Mouse (Mus musculus) hindbrain, embryonic 10.5 days (tissue): ENCODE measurements around the gene Prlr. TPM values are rescaled to one million over a fixed set of nuclear protein-coding genes. Genes with fewer than 3 reads are reported as not detected.
A peak's percentile ranks its signal among the peaks of the same experiment; 100 is the strongest.

ENCODE experiments used
- DNase-seq: peaks from one replicate; pipeline ENCODE4 v3.0.0-alpha.2; 2017; ENCODE audit warnings: low spot score
- H3K27ac ChIP-seq: fragments of 300-500 bp; sonication (generic); 2 replicates; pipeline ENCODE4 v1.5.1; 2016; ENCODE audit warnings: mild to moderate bottlenecking, moderate library complexity
- H3K27me3 ChIP-seq: fragments of 300-500 bp; sonication (generic); 2 replicates; pipeline ENCODE4 v1.6.1; 2016; ENCODE audit warnings: mild to moderate bottlenecking; ENCODE audit not compliant: poor library complexity, insufficient read depth, severe bottlenecking
- H3K36me3 ChIP-seq: fragments of 300-500 bp; sonication (generic); 2 replicates; pipeline ENCODE4 v1.6.1; 2016; ENCODE audit warnings: mild to moderate bottlenecking, moderate library complexity
- H3K4me1 ChIP-seq: fragments of 300-500 bp; sonication (generic); replicated peaks from 2 replicates; pipeline ENCODE4 v1.6.1; 2016; ENCODE audit warnings: mild to moderate bottlenecking
- H3K4me3 ChIP-seq: fragments of 300-500 bp; sonication (generic); 2 replicates; pipeline ENCODE4 v1.5.1; 2016; ENCODE audit warnings: mild to moderate bottlenecking, moderate library complexity
- H3K9me3 ChIP-seq: fragments of 300-500 bp; sonication (generic); 2 replicates; pipeline ENCODE4 v1.6.1; 2016; ENCODE audit warnings: mild to moderate bottlenecking, moderate library complexity
- WGBS: fragments of 180-500 bp; shearing (Covaris S2); methylation state at CpG from one replicate; pipeline ENCODE4 v1.1.7; 2016; 5-methylcytosine and 5-hydroxymethylcytosine counted together
- polyA plus RNA-seq: library from polyadenylated mRNA; unstranded; fragments of >200 nt; fragmentation: Nextera tagmentation; extraction: Ambion mirVana; gene quantifications from 2 replicates; pipeline ENCODE4 v1.2.1, GENCODE M21; 2016

The Prlr gene
- polyA plus RNA-seq, 1 experiment from 2014 or later: 0.29 TPM

GRCm38 (mm10) chr15:10296570-10296969 lies 119.5 kb downstream of the Prlr start:
- no peaks in the 10 kb centered on the region for H3K9me3 ChIP-seq
- H3K27ac ChIP-seq: no peak overlapping the region
- H3K4me1 ChIP-seq: no peaks in the 10 kb centered on the region
- H3K4me3 ChIP-seq: no peak overlapping the region
- WGBS: 77% methylated on average over 1 of the region's 1 CpGs
- H3K27me3 ChIP-seq: no peaks in the 10 kb centered on the region
- no peak for DNase-seq
- H3K36me3 ChIP-seq: no peaks in the 10 kb centered on the region

- Histone ChIP-seq H3K9me3 (no peaks in the 10 kb centered on the region), H3K4me3 (no peak overlapping the region), H3K27me3 (no peaks in the 10 kb centered on the region), H3K27ac (no peak overlapping the region), H3K36me3 (no peaks in the 10 kb centered on the region), H3K4me1 (no peaks in the 10 kb centered on the region)
- DNase-seq: no peak
- 87% methylated on average over 1 of the region's 1 CpGs for WGBS
Observed at GRCm38 (mm10) chr15:10298058-10298457, 121.0 kb downstream of the Prlr start.

- no peak overlapping the region for H3K4me3 ChIP-seq
- H3K4me1 ChIP-seq: no peaks in the 10 kb centered on the region
- H3K27ac ChIP-seq: no peak overlapping the region
- DNase-seq: no peak
- H3K36me3 ChIP-seq: no peaks in the 10 kb centered on the region
- H3K9me3 ChIP-seq: no peaks in the 10 kb centered on the region
- WGBS: 63% methylated on average over 3 of the region's 3 CpGs
- H3K27me3 ChIP-seq: no peaks in the 10 kb centered on the region
Observed at GRCm38 (mm10) chr15:10299467-10299866, 122.4 kb downstream of the Prlr start.

GRCm38 (mm10) chr15:10306461-10306860 lies 129.4 kb downstream of the Prlr start:
- Histone ChIP-seq H3K4me3 (no peak overlapping the region), H3K36me3 (no peaks in the 10 kb centered on the region), H3K27ac (no peak overlapping the region), H3K27me3 (no peaks in the 10 kb centered on the region), H3K4me1 (no peaks in the 10 kb centered on the region), H3K9me3 (no peaks in the 10 kb centered on the region)
- WGBS: 91% methylated on average over 1 of the region's 1 CpGs
- DNase-seq: no peak

- no peaks in the 10 kb centered on the region for H3K36me3 ChIP-seq
- no peak overlapping the region for H3K4me3 ChIP-seq
- no peaks in the 10 kb centered on the region for H3K27me3 ChIP-seq
- no peak overlapping the region for H3K27ac ChIP-seq
- no peak for DNase-seq
- H3K4me1 ChIP-seq: no peaks in the 10 kb centered on the region
- H3K9me3 ChIP-seq: no peaks in the 10 kb centered on the region
- 88% methylated on average over 5 of the region's 5 CpGs for WGBS
Observed at GRCm38 (mm10) chr15:10311826-10312225, 134.8 kb downstream of the Prlr start.

GRCm38 (mm10) chr15:10313522-10314455 lies 136.8 kb downstream of the Prlr start:
- 60% methylated on average over 6 of the region's 7 CpGs for whole genome bisulfite sequencing
- DNase-seq: peak; percentile 12
- no peaks in the 10 kb centered on the region for H3K4me1 ChIP-seq
- no peak overlapping the region for H3K4me3 ChIP-seq
- no peaks in the 10 kb centered on the region for H3K36me3 ChIP-seq
- no peaks in the 10 kb centered on the region for H3K9me3 ChIP-seq
- H3K27ac ChIP-seq: no peak overlapping the region
- H3K27me3 ChIP-seq: no peaks in the 10 kb centered on the region

GRCm38 (mm10) chr15:10325080-10325479 lies 148.0 kb downstream of the Prlr start, which contains the start of gene Gm21973:
Gm21973 (plus strand) TSS chr15:10325380.
- 89% methylated on average over 2 of the region's 2 CpGs for WGBS
- no peak within 1 kb of the TSS for H3K4me3 ChIP-seq
- no peak within 1 kb of the TSS for H3K27ac ChIP-seq
- no peaks in the 10 kb centered on the region for H3K27me3 ChIP-seq
- no peaks in the 10 kb centered on the region for H3K36me3 ChIP-seq
- H3K9me3 ChIP-seq: no peaks in the 10 kb centered on the region
- DNase-seq: no peak
- H3K4me1 ChIP-seq: no peaks in the 10 kb centered on the region

- Histone ChIP-seq H3K27ac (no peak overlapping the region), H3K36me3 (no peaks in the 10 kb centered on the region), H3K4me1 (no peaks in the 10 kb centered on the region), H3K9me3 (no peaks in the 10 kb centered on the region), H3K27me3 (no peaks in the 10 kb centered on the region), H3K4me3 (no peak overlapping the region)
- WGBS: 86% methylated on average over 3 of the region's 3 CpGs
- no peak for DNase-seq
Observed at GRCm38 (mm10) chr15:10330626-10331025, 153.6 kb downstream of the Prlr start.

- H3K9me3 ChIP-seq: no peaks in the 10 kb centered on the region
Observed at GRCm38 (mm10) chr15:10332566-10332965, 155.5 kb downstream of the Prlr start.

GRCm38 (mm10) chr15:10338606-10339005 lies 161.6 kb downstream of the Prlr start:
- Histone ChIP-seq H3K27ac (no peak overlapping the region), H3K9me3 (no peaks in the 10 kb centered on the region), H3K27me3 (no peaks in the 10 kb centered on the region), H3K36me3 (no peaks in the 10 kb centered on the region), H3K4me1 (no peaks in the 10 kb centered on the region), H3K4me3 (no peak overlapping the region)
- 79% methylated on average over 3 of the region's 3 CpGs for WGBS
- no peak for DNase-seq

More at GRCm38 (mm10) chr15:10332566-10332965, 155.5 kb downstream of the Prlr start:
- Histone ChIP-seq H3K36me3 (no peaks in the 10 kb centered on the region), H3K4me3 (no peak overlapping the region), H3K27me3 (no peaks in the 10 kb centered on the region), H3K27ac (no peak overlapping the region), H3K4me1 (no peaks in the 10 kb centered on the region)
- no peak for DNase-seq
- WGBS: 96% methylated on average over 1 of the region's 1 CpGs

GRCm38 (mm10) chr15:10347044-10347443 lies 170.0 kb downstream of the Prlr start:
- no peak for DNase-seq
- WGBS: 90% methylated on average over 6 of the region's 6 CpGs
- no peaks in the 10 kb centered on the region for H3K27me3 ChIP-seq

GRCm38 (mm10) chr15:10358039-10358948 lies 181.3 kb downstream of the Prlr start, which contains the start of gene Agxt2:
Agxt2 (plus strand) TSS chr15:10358532.
- H3K4me1 ChIP-seq: no peaks in the 10 kb centered on the region
- H3K27me3 ChIP-seq: no peaks in the 10 kb centered on the region
- 80% methylated on average over 9 of the region's 9 CpGs for WGBS
- H3K4me3 ChIP-seq: no peak within 1 kb of the TSS
- no peaks in the 10 kb centered on the region for H3K36me3 ChIP-seq
- DNase-seq: no peak
- no peaks in the 10 kb centered on the region for H3K9me3 ChIP-seq
- H3K27ac ChIP-seq: no peak within 1 kb of the TSS

More at GRCm38 (mm10) chr15:10347044-10347443, 170.0 kb downstream of the Prlr start:
- Histone ChIP-seq H3K4me1 (no peaks in the 10 kb centered on the region), H3K36me3 (no peaks in the 10 kb centered on the region), H3K27ac (no peak overlapping the region), H3K4me3 (no peak overlapping the region), H3K9me3 (no peaks in the 10 kb centered on the region)
